Mouse (Mus musculus): ENCODE data around the gene Zfp677. TPM values are rescaled to one million over a fixed set of nuclear protein-coding genes. Genes with fewer than 3 reads are reported as not detected.
"Not testable (repeated sequence)": the region's sequence is repeated elsewhere in the genome, so short reads cannot be mapped to it uniquely, and the experiment has no call there.

The Zfp677 gene
- polyA plus RNA-seq (2012; rRNA removed) (0.10 and 0.39 TPM in 2 replicates), polyA plus RNA-seq (2014; fragmentation: Nextera tagmentation; extraction: Ambion mirVana) (0.51 and 0.74 TPM in 2 replicates)

DNA sequence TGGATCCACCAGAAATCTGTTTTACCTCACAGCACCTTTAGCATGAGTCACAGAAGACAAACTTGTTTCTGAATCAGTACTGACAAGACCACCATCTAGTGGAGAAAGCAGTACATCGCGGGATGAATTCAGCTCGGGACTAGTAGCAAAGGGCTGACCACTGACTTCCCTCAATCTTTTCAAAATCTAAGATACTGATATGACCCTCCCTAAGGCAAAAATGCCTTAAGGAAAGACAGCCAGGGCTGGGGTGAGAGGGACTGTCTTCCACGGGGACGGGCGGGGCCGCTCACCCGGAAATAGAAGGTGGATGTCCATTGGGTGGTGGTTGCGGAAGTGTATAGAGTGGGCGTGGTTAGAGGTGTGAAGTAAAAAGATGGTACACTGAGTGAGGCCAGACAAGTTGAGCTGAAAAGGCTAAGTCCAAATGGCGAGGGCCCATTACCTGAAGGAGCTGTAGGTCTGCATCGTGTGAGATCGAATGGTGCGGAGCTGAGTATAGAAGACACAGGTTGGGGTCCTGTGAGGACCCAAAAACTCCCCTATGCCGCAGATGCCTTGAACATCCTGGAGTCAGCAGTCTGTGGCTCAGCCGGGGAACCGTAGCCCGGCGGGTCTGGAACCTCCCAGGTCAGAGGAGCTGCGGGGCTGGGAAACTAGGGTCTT is at the start of gene Zfp677:
Gene Zfp677, plus strand, starts transcription at position 358 of the 666 bp plus-strand sequence.
- peak; percentile 98 for ATAC-seq (ENCODE audit: insufficient read depth)
- Histone ChIP-seq H3K4me1 (replicated peaks; ENCODE audit: control insufficient read depth in 2 of 2, insufficient read depth in 2 of 2, low read length in 1 of 2) (peaks cover 2 to 7% of the 10 kb centered on the region in 2 experiments; a peak in 2 of 4 replicates), H3K4me3 (ENCODE audit: insufficient read depth in 1 of 2, low read depth in 2 of 2, low read length in 2 of 2) (peak within 1 kb of the TSS; percentile 53 to 67), H3K9me3 (ENCODE audit: control insufficient read depth, low read length) (no peaks in the 10 kb centered on the region), H3K27ac (no peak within 1 kb of the TSS), H3K27me3 (ENCODE audit: control insufficient read depth, insufficient read depth, low read length) (no peaks in the 10 kb centered on the region), H3K36me3 (replicated peaks; ENCODE audit: control insufficient read depth, insufficient read depth, low read depth) (no peaks in the 10 kb centered on the region), H3K4me2 (ENCODE audit: low read depth) (peak within 1 kb of the TSS; percentile 76), H3K9ac (replicated peaks) (peak within 1 kb of the TSS; percentile 23)
- WGBS (ENCODE audit: insufficient replicate concordance): 4% methylated on average over 20 of the region's 20 CpGs
- peak; percentile 42 to 64 (median 47) for DNase-seq (ENCODE audit: low read depth in 3 of 3, low spot score in 3 of 3)
- TF ChIP-seq EP300 (IDR thresholded peaks at IDR 0.05; ENCODE audit: low read depth): no peak
- peak; percentile 44 for TF ChIP-seq CTCF (IDR thresholded peaks at IDR 0.05; ENCODE audit: low read depth)

GRCm38 (mm10) chr17:21368018-21368417 is 15.5 kb upstream of the Zfp677 start:
- H3K27me3 ChIP-seq (ENCODE audit: control insufficient read depth, insufficient read depth, low read length); ATAC-seq (ENCODE audit: insufficient read depth); DNase-seq (ENCODE audit: low read depth in 3 of 3, low spot score in 3 of 3); H3K9ac ChIP-seq (replicated peaks); H3K4me3 ChIP-seq (ENCODE audit: insufficient read depth in 1 of 2, low read depth in 2 of 2, low read length in 2 of 2); H3K27ac ChIP-seq; H3K9me3 ChIP-seq (ENCODE audit: control insufficient read depth, low read length); H3K4me1 ChIP-seq (replicated peaks; ENCODE audit: control insufficient read depth in 2 of 2, insufficient read depth in 2 of 2, low read length in 1 of 2); H3K4me2 ChIP-seq (ENCODE audit: low read depth); H3K36me3 ChIP-seq (replicated peaks; ENCODE audit: control insufficient read depth, insufficient read depth, low read depth): not testable (repeated sequence)
- 43% methylated on average over 3 of the region's 3 CpGs for whole genome bisulfite sequencing (ENCODE audit: insufficient replicate concordance)

- WGBS (ENCODE audit: insufficient replicate concordance): 14% methylated on average over 31 of the region's 31 CpGs
- no peak overlapping the region for H3K9ac ChIP-seq (replicated peaks)
- no peak for TF ChIP-seq CTCF (IDR thresholded peaks at IDR 0.05; ENCODE audit: low read depth)
- TF ChIP-seq EP300 (IDR thresholded peaks at IDR 0.05; ENCODE audit: low read depth): no peak
- peak; percentile 50; the same call in 1 of the 2 replicates for ATAC-seq (ENCODE audit: insufficient read depth)
- peak overlapping the region; percentile 38 for H3K4me2 ChIP-seq (ENCODE audit: low read depth)
- H3K27ac ChIP-seq: no peak overlapping the region
- no peaks in the 10 kb centered on the region for H3K4me1 ChIP-seq (replicated peaks; ENCODE audit: control insufficient read depth in 2 of 2, insufficient read depth in 2 of 2, low read length in 1 of 2)
- H3K36me3 ChIP-seq (replicated peaks; ENCODE audit: control insufficient read depth, insufficient read depth, low read depth): no peaks in the 10 kb centered on the region
- H3K9me3 ChIP-seq (ENCODE audit: control insufficient read depth, low read length): no peaks in the 10 kb centered on the region
- peak; percentile 22 to 29 (median 23) for DNase-seq (ENCODE audit: low read depth in 3 of 3, low spot score in 3 of 3)
- peak overlapping the region in 1 of 2 experiments; percentile 0; a peak in 1 of 4 replicates for H3K4me3 ChIP-seq (ENCODE audit: insufficient read depth in 1 of 2, low read depth in 2 of 2, low read length in 2 of 2)
- H3K27me3 ChIP-seq (ENCODE audit: control insufficient read depth, insufficient read depth, low read length): no peaks in the 10 kb centered on the region
These were observed 13.4 kb upstream of the Zfp677 start for GRCm38 (mm10) chr17:21369925-21370719.

GRCm38 (mm10) chr17:21375311-21375710 is 8.2 kb upstream of the Zfp677 start:
- Histone ChIP-seq H3K27ac (no peak overlapping the region), H3K9ac (replicated peaks) (no peak overlapping the region), H3K27me3 (ENCODE audit: control insufficient read depth, insufficient read depth, low read length) (no peaks in the 10 kb centered on the region), H3K36me3 (replicated peaks; ENCODE audit: control insufficient read depth, insufficient read depth, low read depth) (no peaks in the 10 kb centered on the region), H3K4me2 (ENCODE audit: low read depth) (no peak overlapping the region), H3K4me1 (replicated peaks; ENCODE audit: control insufficient read depth in 2 of 2, insufficient read depth in 2 of 2, low read length in 1 of 2) (no peaks in the 10 kb centered on the region), H3K9me3 (ENCODE audit: control insufficient read depth, low read length) (no peaks in the 10 kb centered on the region), H3K4me3 (ENCODE audit: insufficient read depth in 1 of 2, low read depth in 2 of 2, low read length in 2 of 2) (no peak overlapping the region)
- TF ChIP-seq EP300 (IDR thresholded peaks at IDR 0.05; ENCODE audit: low read depth) (no peak), CTCF (IDR thresholded peaks at IDR 0.05; ENCODE audit: low read depth) (no peak)
- no peak for ATAC-seq (ENCODE audit: insufficient read depth)
- 46% methylated on average over 1 of the region's 1 CpGs for WGBS (ENCODE audit: insufficient replicate concordance)
- no peak for DNase-seq (ENCODE audit: low read depth in 3 of 3, low spot score in 3 of 3)

DNA sequence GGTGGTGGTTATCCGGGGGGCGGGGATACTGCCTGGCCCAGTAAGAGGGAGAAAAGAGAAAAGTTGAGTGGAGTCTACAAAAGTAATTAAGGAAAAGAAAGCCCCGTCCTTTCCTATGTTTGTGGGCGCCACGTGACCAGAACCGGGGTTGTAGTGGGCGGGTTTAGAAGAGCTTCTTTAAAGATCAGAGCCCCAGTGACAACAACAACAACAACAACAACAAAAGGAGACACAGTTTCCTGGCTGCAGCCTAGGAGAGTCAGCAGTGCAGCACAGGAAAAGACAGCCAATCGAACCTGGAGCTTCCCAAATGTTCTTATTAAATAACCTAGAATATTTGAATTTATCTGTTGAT is 486 bp downstream of the Zfp677 start:
- Histone ChIP-seq H3K9ac (replicated peaks) (peak overlapping the region; percentile 23), H3K27me3 (ENCODE audit: control insufficient read depth, insufficient read depth, low read length) (no peaks in the 10 kb centered on the region), H3K27ac (no peak overlapping the region), H3K4me1 (replicated peaks; ENCODE audit: control insufficient read depth in 2 of 2, insufficient read depth in 2 of 2, low read length in 1 of 2) (peaks cover 2 to 7% of the 10 kb centered on the region in 2 experiments; a peak in 2 of 4 replicates), H3K36me3 (replicated peaks; ENCODE audit: control insufficient read depth, insufficient read depth, low read depth) (no peaks in the 10 kb centered on the region), H3K9me3 (ENCODE audit: control insufficient read depth, low read length) (no peaks in the 10 kb centered on the region), H3K4me2 (ENCODE audit: low read depth) (peak overlapping the region; percentile 76), H3K4me3 (ENCODE audit: insufficient read depth in 1 of 2, low read depth in 2 of 2, low read length in 2 of 2) (peak overlapping the region; percentile 53 to 67)
- 7% methylated on average over 8 of the region's 8 CpGs for WGBS (ENCODE audit: insufficient replicate concordance)
- peak in 2 of 3 experiments; percentile 1 to 7 for DNase-seq (ENCODE audit: low read depth in 3 of 3, low spot score in 3 of 3)
- peak; percentile 66; the same call in 1 of the 2 replicates for ATAC-seq (ENCODE audit: insufficient read depth)
- no peak for TF ChIP-seq EP300 (IDR thresholded peaks at IDR 0.05; ENCODE audit: low read depth)
- TF ChIP-seq CTCF (IDR thresholded peaks at IDR 0.05; ENCODE audit: low read depth): no peak

Data from liver, embryonic 14.5 days (tissue).